Mouse (Mus musculus): ENCODE measurements around the gene Ppp4r3b.
A peak's percentile ranks its signal among the peaks of the same experiment; 100 is the strongest.

Ppp4r3b gene

DNA sequence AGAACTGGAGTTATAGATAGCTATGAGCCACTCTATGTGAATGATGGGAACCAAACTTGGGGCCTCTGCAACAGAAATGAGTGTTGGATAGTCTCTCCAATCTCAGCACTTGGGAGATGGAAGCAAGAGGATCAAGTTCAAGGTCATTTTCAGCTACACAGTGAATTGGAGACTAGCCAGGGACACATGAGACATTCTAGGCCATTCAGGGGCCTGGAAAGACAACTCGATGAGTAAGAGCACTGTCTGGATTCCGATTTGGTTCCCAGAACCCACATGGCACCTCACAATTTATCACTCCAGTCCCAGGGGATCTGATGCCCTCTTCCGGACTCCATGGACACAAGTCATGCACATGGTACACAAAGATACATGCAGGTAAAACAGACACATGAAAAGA, 65.9 kb downstream of the Ppp4r3b start:
- DNase-seq, result no peak

DNA sequence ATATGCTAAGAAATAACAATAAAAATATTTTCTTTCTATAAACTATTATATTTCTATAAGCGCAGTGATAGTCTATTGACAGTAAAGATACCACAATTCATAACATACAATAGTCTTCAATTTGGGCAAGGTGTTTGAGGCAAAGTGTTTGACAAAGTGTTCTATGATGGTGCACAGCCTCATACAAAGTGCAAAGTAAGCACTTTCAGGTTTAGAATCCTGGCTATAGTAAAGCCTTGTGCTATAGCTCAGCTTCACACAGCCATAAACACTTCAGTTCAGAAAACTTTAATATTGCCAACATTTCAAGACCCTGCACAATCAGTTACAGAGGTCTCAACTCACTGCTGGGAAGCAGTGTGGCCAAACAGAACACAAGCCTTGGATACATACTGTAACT, 66.7 kb downstream of the Ppp4r3b start:
- DNase-seq, result no peak

GRCm38 (mm10) chr11:29241961-29242360, 69.3 kb downstream of the Ppp4r3b start:
- DNase-seq, result no peak

DNA sequence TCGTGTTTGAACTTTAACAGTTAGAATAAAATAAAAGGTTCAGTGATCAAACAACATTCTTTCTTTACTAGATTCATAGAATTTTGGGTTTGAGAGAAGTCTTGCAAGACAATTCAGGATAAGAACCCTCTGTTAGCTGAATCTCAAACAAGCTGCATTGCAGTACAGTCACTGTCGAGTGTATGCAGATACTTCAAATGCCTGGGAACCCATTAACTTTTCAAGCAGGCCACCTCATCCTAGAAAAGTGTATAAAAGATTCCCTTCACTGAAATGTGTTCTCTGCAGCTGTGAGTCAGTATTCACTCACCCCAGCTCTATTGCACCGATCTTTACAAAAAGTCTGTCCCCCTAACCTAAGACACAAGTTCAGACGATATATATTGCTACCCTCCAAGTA, 73.3 kb downstream of the Ppp4r3b start:
- DNase-seq, result no peak

- peak; percentile 95 for DNase-seq
Measured at GRCm38 (mm10) chr11:29246883-29247650, 74.4 kb downstream of the Ppp4r3b start, which contains the start of gene Cfap36. Cfap36 (minus strand) TSS chr11:29247409.

DNA sequence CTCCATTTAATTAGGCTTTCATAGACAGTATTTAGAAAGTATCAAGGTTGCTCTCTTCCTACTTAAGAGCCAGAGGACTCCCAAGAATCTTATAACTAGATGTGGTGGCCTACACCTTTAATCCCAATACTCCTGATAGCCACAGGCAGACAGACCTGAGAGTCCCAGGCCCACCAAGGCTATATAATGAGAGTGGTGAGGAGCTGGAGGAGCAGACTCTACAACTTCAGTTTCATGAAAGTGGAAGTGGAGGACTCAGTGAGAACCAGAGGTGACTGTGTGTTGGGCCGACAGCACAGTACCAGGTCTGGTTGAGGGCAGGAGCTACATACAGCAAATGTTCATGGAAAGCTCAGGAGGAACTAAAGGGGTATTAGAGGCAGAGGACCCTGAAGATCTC, 75.0 kb downstream of the Ppp4r3b start:
- no peak for DNase-seq

DNA sequence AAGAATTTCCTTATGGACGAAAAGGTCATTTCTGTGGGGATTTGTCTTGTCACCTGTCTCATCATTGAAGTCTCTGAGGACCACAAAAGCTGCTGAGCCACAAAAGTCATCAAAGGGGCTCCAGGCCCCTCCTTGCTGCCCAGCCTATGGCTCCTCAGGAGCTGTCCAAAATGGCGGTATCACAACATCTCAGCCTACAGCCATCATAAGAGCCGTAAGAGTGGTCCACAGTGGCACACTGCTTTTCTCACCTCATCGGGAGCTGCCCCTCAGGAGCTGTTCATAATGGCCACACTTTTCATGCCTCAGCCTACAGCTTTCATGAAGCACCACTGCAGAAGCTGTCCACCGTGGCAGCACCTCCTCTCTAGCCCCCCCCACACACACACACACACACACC, 75.7 kb downstream of the Ppp4r3b start:
- no peak for DNase-seq

DNA sequence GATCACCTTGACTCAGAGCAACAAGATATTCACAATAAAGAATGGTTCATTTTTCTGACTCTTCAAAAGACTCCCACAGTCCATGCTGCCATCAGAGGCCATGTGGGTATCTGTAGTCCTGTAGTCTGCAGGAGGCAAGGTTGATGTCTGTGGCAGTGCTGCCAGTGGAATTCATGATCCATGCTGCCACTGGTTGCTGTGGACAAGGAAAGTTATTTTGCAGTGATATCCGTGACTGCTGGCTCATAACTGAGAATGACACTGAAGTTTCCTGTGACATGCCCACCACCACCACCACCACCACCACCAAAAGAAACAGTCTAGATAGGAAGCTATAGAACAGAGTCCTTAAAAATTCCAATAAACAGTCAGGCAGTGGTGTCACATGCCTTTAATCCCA, 82.0 kb downstream of the Ppp4r3b start:
- no peak for DNase-seq

GRCm38 (mm10) chr11:29267824-29268223, 95.1 kb downstream of the Ppp4r3b start:
- no peak for DNase-seq
